Mouse (Mus musculus) adrenal gland, postnatal 4 days (tissue): Measurements from ENCODE around the gene Chrna4. TPM values are rescaled to one million over a fixed set of nuclear protein-coding genes. Genes with fewer than 3 reads are reported as not detected.

Experiments
- total RNA-seq, 2 experiments: library from RNA; stranded (reverse); gene quantifications; 2 replicates each; pipeline ENCODE4 v1.2.3; 2021

Chrna4 gene
- total RNA-seq, 2 experiments from 2014 or later, result 11.1 to 13.6 TPM

Other genes with a start within 250 kb of the Chrna4 start
- 10 to 100 TPM; 58.7 to 64.4 TPM for gene Ythdf1, start 122.6 kb downstream of the Chrna4 start, total RNA-seq
- gene Birc7, start 114.5 kb downstream of the Chrna4 start, total RNA-seq, result not detected
- gene Nkain4, start 88.8 kb downstream of the Chrna4 start, total RNA-seq, result 10 to 100 TPM in 1 of 2 experiments, 1 to 10 TPM in 1; 8.8 to 12.6 TPM
- 10 to 100 TPM; 87.0 to 93.3 TPM for gene Arfgap1, start 76.3 kb downstream of the Chrna4 start, total RNA-seq
- gene Col20a1, start 57.0 kb downstream of the Chrna4 start, total RNA-seq, result 1 to 10 TPM; 5.6 to 6.3 TPM
- 10 to 100 TPM; 12.8 to 13.5 TPM for gene Kcnq2, start 91.8 kb upstream of the Chrna4 start, total RNA-seq
- gene Eef1a2, start 113.5 kb upstream of the Chrna4 start, total RNA-seq, result 10 to 100 TPM; 76.3 to 76.6 TPM
- gene Ppdpf, start 143.7 kb upstream of the Chrna4 start, total RNA-seq, result 10 to 100 TPM; 91.2 to 93.3 TPM
- not detected for gene Ptk6, start 159.2 kb upstream of the Chrna4 start, total RNA-seq
- under 1 TPM; 0.20 to 0.85 TPM for gene Srms, start 169.6 kb upstream of the Chrna4 start, total RNA-seq
- under 1 TPM; 0.25 to 0.28 TPM for gene Fndc11, start 176.5 kb upstream of the Chrna4 start, total RNA-seq
- 10 to 100 TPM; 16.7 to 17.1 TPM for gene Helz2, start 198.5 kb upstream of the Chrna4 start, total RNA-seq
- 10 to 100 TPM; 27.9 to 30.8 TPM for gene Gmeb2, start 244.5 kb upstream of the Chrna4 start, total RNA-seq